Mouse (Mus musculus): ENCODE measurements at regions not wholly inside any gene's neighbourhood (a gene's known extent, or its start where the extent isn't known, plus 50 kb on each side); places are given as distances from the start of the nearest gene placed in this dataset.

- DNase-seq (ENCODE audit: low spot score in 2 of 2) = no peak
These were observed 59.8 kb downstream of the Sox3 start for GRCm38 (mm10) chrX:60833456-60833855.

GRCm38 (mm10) chrX:60831330-60832027 lies 61.8 kb downstream of the Sox3 start:
- no peak for DNase-seq (ENCODE audit: low spot score in 2 of 2)

- DNase-seq (ENCODE audit: low spot score in 2 of 2) = peak; percentile 4 to 13
These were observed 67.8 kb downstream of the Sox3 start for GRCm38 (mm10) chrX:60825181-60826080.

GRCm38 (mm10) chrX:60798567-60798966 lies 94.7 kb downstream of the Sox3 start:
- DNase-seq (ENCODE audit: low spot score in 2 of 2) = no peak

- DNase-seq (ENCODE audit: low spot score in 2 of 2) = no peak
These were observed 112.5 kb downstream of the Sox3 start for GRCm38 (mm10) chrX:60780766-60781165.

GRCm38 (mm10) chrX:60780161-60780560 lies 113.1 kb downstream of the Sox3 start:
- no peak for DNase-seq (ENCODE audit: low spot score in 2 of 2)

GRCm38 (mm10) chrX:60773645-60774044 lies 119.6 kb downstream of the Sox3 start:
- no peak for DNase-seq (ENCODE audit: low spot score in 2 of 2)

GRCm38 (mm10) chrX:60772439-60772838 lies 120.8 kb downstream of the Sox3 start:
- DNase-seq (ENCODE audit: low spot score in 2 of 2) = no peak

- DNase-seq (ENCODE audit: low spot score in 2 of 2) = no peak
These were observed 142.8 kb downstream of the Sox3 start for GRCm38 (mm10) chrX:60750456-60750855.

GRCm38 (mm10) chrX:60743971-60744370 lies 149.3 kb downstream of the Sox3 start:
- no peak for DNase-seq (ENCODE audit: low spot score in 2 of 2)

- DNase-seq (ENCODE audit: low spot score in 2 of 2) = no peak
These were observed 150.1 kb downstream of the Sox3 start for GRCm38 (mm10) chrX:60743020-60743707.

GRCm38 (mm10) chrX:60719428-60720151 lies 127.1 kb upstream of the Atp11c start:
- DNase-seq (ENCODE audit: low spot score in 2 of 2) = no peak

GRCm38 (mm10) chrX:60718794-60719193 lies 126.3 kb upstream of the Atp11c start:
- DNase-seq (ENCODE audit: low spot score in 2 of 2) = no peak

- DNase-seq (ENCODE audit: low spot score in 2 of 2) = no peak
These were observed 125.8 kb upstream of the Atp11c start for GRCm38 (mm10) chrX:60718156-60718769.

GRCm38 (mm10) chrX:60681036-60681706 lies 88.7 kb upstream of the Atp11c start:
- no peak for DNase-seq (ENCODE audit: low spot score in 2 of 2)

GRCm38 (mm10) chrX:60644726-60645318 lies 52.3 kb upstream of the Atp11c start:
- no peak for DNase-seq (ENCODE audit: low spot score in 2 of 2)

Measured in right cerebral cortex, adult 2 months (tissue).